In genomic region chr16:6366649-6367048, GRCm38 (mm10) we compare ENCODE assay signal across 21 mouse cellular contexts.
DNase-seq lines count a peak whose midpoint lies in the region; ATAC-seq and TF ChIP-seq lines count a peak whose summit lies in the region.
"Had no signal": no experiment of that assay in that cellular context is flagged by ENCODE, and none has a peak within 500 bp of the region (broad histone marks: within the 10 kb centered on the region; RNA-seq: fewer than 3 reads in every experiment).

No protein-coding gene starts in this region.

- peak; percentile 67 for ATAC-seq in liver, embryonic 16.5 days (ENCODE audit: low read depth)
- no peak for ATAC-seq in liver, embryonic 11.5 days (replicated peaks; ENCODE audit: low FRiP score)
- peak; percentile 85 for ATAC-seq in liver, postnatal 0 days
- ATAC-seq in liver, embryonic 12.5 days: no peak
- ATAC-seq: activated CD4-positive, CD25-positive, alpha-beta regulatory T cell, adult 4 months; CD4-positive, CD25-positive, alpha-beta regulatory T cell, adult 4 months; Patski had no signal

- peaks cover 12% of the 10 kb centered on the region for H3K4me1 ChIP-seq in liver, adult 2 months (ENCODE audit: control insufficient read depth, insufficient read depth, low read length)
- no peaks in the 10 kb centered on the region for H3K4me1 ChIP-seq in liver, embryonic 16.5 days (ENCODE audit: control insufficient read depth, low read depth, low read length)
- H3K4me1 ChIP-seq in liver, embryonic 11.5 days (replicated peaks; ENCODE audit: control insufficient read depth, insufficient read depth, low read length): no peaks in the 10 kb centered on the region
- H3K4me1 ChIP-seq in liver, postnatal 0 days (ENCODE audit: insufficient read depth): no peaks in the 10 kb centered on the region; the same call in 1 of the 2 replicates
- no peaks in the 10 kb centered on the region for H3K4me1 ChIP-seq in liver, embryonic 12.5 days

- TF ChIP-seq CTCF in liver, adult 2 months (IDR thresholded peaks at IDR 0.05; ENCODE audit: low read depth, low read length): no peak
- no peak for TF ChIP-seq CTCF in liver, postnatal 0 days (IDR thresholded peaks at IDR 0.05; ENCODE audit: low read depth)

- H3K9me3 ChIP-seq in liver, embryonic 16.5 days (replicated peaks; ENCODE audit: control insufficient read depth, low read length): no peaks in the 10 kb centered on the region
- no peaks in the 10 kb centered on the region for H3K9me3 ChIP-seq in liver, embryonic 11.5 days (ENCODE audit: control insufficient read depth, low read length)
- H3K9me3 ChIP-seq in liver, postnatal 0 days (ENCODE audit: low read length): no peaks in the 10 kb centered on the region
- no peaks in the 10 kb centered on the region for H3K9me3 ChIP-seq in liver, embryonic 12.5 days (replicated peaks)

- no peak for TF ChIP-seq POLR2A in liver, adult 2 months (IDR thresholded peaks at IDR 0.05; ENCODE audit: extremely low read depth, insufficient read depth, low read length)

- TF ChIP-seq EP300 in liver, postnatal 0 days (IDR thresholded peaks at IDR 0.05; ENCODE audit: low read depth): peak; percentile 49; the same call in 1 of the 2 replicates

- peak; percentile 99 for DNase-seq in liver, adult 2 months (ENCODE audit: extremely low read depth, low read depth, low spot score)
- no peak for DNase-seq in liver
- no peak for DNase-seq in liver, embryonic 11.5 days (ENCODE audit: low spot score)
- peak; percentile 16 for DNase-seq in liver, postnatal 0 days
- DNase-seq: adrenal gland, adult 2 months; adrenal gland, adult 8-10 months; adrenal gland, postnatal 10 days; adrenal gland, postnatal 14 days; adrenal gland, postnatal 25 days; adrenal gland, postnatal 36 days; B cell, adult 2 months; cerebellum, adult 11 months; cerebellum, adult 11-12 months; cerebellum, adult 18-20 months had no signal

- H3K36me3 ChIP-seq in liver, adult 2 months (ENCODE audit: control insufficient read depth, insufficient read depth, low read length): no peaks in the 10 kb centered on the region
- no peaks in the 10 kb centered on the region for H3K36me3 ChIP-seq in liver, embryonic 16.5 days (ENCODE audit: control insufficient read depth, insufficient read depth)
- H3K36me3 ChIP-seq in liver, embryonic 11.5 days (ENCODE audit: control insufficient read depth, insufficient read depth, low read length): no peaks in the 10 kb centered on the region
- no peaks in the 10 kb centered on the region for H3K36me3 ChIP-seq in liver, postnatal 0 days (replicated peaks; ENCODE audit: insufficient read depth, low read length)
- no peaks in the 10 kb centered on the region for H3K36me3 ChIP-seq in liver, embryonic 12.5 days
- H3K36me3 ChIP-seq: G1E had no signal

- no peak overlapping the region for H3K27ac ChIP-seq in liver, adult 2 months (replicated peaks; ENCODE audit: insufficient read depth, low read depth, low read length)
- H3K27ac ChIP-seq in liver, embryonic 16.5 days (ENCODE audit: low read length): no peak overlapping the region
- H3K27ac ChIP-seq in liver, embryonic 11.5 days (ENCODE audit: low read depth, low read length): no peak overlapping the region
- no peak overlapping the region for H3K27ac ChIP-seq in liver, postnatal 0 days (ENCODE audit: low read depth)
- H3K27ac ChIP-seq in liver, embryonic 12.5 days: no peak overlapping the region

- no peak overlapping the region for H3K4me3 ChIP-seq in liver, adult 2 months (ENCODE audit: insufficient read depth, low read depth, low read length)
- no peak overlapping the region for H3K4me3 ChIP-seq in liver, embryonic 16.5 days (ENCODE audit: low read depth, low read length)
- H3K4me3 ChIP-seq in liver, embryonic 11.5 days (ENCODE audit: low read depth, low read length): no peak overlapping the region
- no peak overlapping the region for H3K4me3 ChIP-seq in liver, postnatal 0 days (ENCODE audit: low read depth, low read length)
- no peak overlapping the region for H3K4me3 ChIP-seq in liver, embryonic 12.5 days

- no peak overlapping the region for H3K9ac ChIP-seq in liver, adult 2 months (ENCODE audit: low read depth, low read length)
- H3K9ac ChIP-seq in liver, embryonic 16.5 days (ENCODE audit: low read depth, low read length): no peak overlapping the region
- no peak overlapping the region for H3K9ac ChIP-seq in liver, embryonic 11.5 days (ENCODE audit: low read depth, low read length)
- no peak overlapping the region for H3K9ac ChIP-seq in liver, postnatal 0 days (replicated peaks)
- H3K9ac ChIP-seq in liver, embryonic 12.5 days: no peak overlapping the region

- 24% methylated on average over 6 of the region's 6 CpGs for WGBS in liver, adult 2 months
- 56% methylated on average over 6 of the region's 6 CpGs for WGBS in liver, embryonic 16.5 days (ENCODE audit: insufficient replicate concordance)
- 76% methylated on average over 6 of the region's 6 CpGs for WGBS in liver, embryonic 11.5 days
- 57% methylated on average over 6 of the region's 6 CpGs for WGBS in liver, postnatal 0 days (ENCODE audit: insufficient replicate concordance)
- WGBS in liver, embryonic 12.5 days (ENCODE audit: insufficient replicate concordance): 66% methylated on average over 6 of the region's 6 CpGs

- H3K79me2 ChIP-seq in liver, adult 2 months (ENCODE audit: control insufficient read depth, insufficient read depth, low read length): no peaks in the 10 kb centered on the region

- no peaks in the 10 kb centered on the region; the same call in 1 of the 2 replicates for H3K27me3 ChIP-seq in liver, adult 2 months (ENCODE audit: control insufficient read depth, insufficient read depth, low read length)
- no peaks in the 10 kb centered on the region for H3K27me3 ChIP-seq in liver, embryonic 16.5 days (ENCODE audit: control insufficient read depth, insufficient read depth, low read depth, low read length)
- no peaks in the 10 kb centered on the region for H3K27me3 ChIP-seq in liver, embryonic 11.5 days (replicated peaks; ENCODE audit: control insufficient read depth, insufficient read depth, low read length)
- H3K27me3 ChIP-seq in liver, postnatal 0 days (ENCODE audit: insufficient read depth, low read length): no peaks in the 10 kb centered on the region
- no peaks in the 10 kb centered on the region for H3K27me3 ChIP-seq in liver, embryonic 12.5 days (replicated peaks)
- H3K27me3 ChIP-seq: CH12.LX, Patski had no signal

- H3K4me2 ChIP-seq in liver, embryonic 16.5 days (ENCODE audit: low read depth, low read length): no peak overlapping the region
- no peak overlapping the region for H3K4me2 ChIP-seq in liver, embryonic 11.5 days
- H3K4me2 ChIP-seq in liver, postnatal 0 days (ENCODE audit: low read depth, low read length): no peak overlapping the region
- H3K4me2 ChIP-seq in liver, embryonic 12.5 days: no peak overlapping the region

Comparison
In these comparisons a context has a peak if more than half of its experiments do, and no peak if none do; other contexts are left out.
1. DNase-seq: peak in liver, adult 2 months (single experiment) and liver, postnatal 0 days (single experiment); none in liver (single experiment) and liver, embryonic 11.5 days (single experiment).
2. ATAC-seq: peak in liver, embryonic 16.5 days (single experiment) and liver, postnatal 0 days (single experiment); none in liver, embryonic 11.5 days (single experiment) and liver, embryonic 12.5 days (single experiment).